Mouse (Mus musculus) stomach, embryonic 16.5 days (tissue): ENCODE measurements around the gene Gucy1b2. TPM values are rescaled to one million over a fixed set of nuclear protein-coding genes. Genes with fewer than 3 reads are reported as not detected.

ENCODE experiments used
- polyA plus RNA-seq: library from polyadenylated mRNA; unstranded; fragments of >200 nt; fragmentation: Nextera tagmentation; extraction: Ambion mirVana; gene quantifications from 2 replicates; pipeline ENCODE4 v1.2.1, GENCODE M21; 2015

The Gucy1b2 gene
- polyA plus RNA-seq, 1 experiment from 2014 or later = 0.21 TPM

Other genes starting within 250 kb of the Gucy1b2 start
- 43.7 and 46.6 TPM in 2 replicates for gene Rnaseh2b, start 163.7 kb downstream of the Gucy1b2 start, polyA plus RNA-seq
- gene Dleu7, start 163.2 kb downstream of the Gucy1b2 start, polyA plus RNA-seq = 0.29 and 0.36 TPM in 2 replicates
- gene Fam124a, start 99.4 kb upstream of the Gucy1b2 start, polyA plus RNA-seq = 3.7 and 4.7 TPM in 2 replicates
- gene Gm4131, start 110.6 kb upstream of the Gucy1b2 start, polyA plus RNA-seq = not detected in 2 replicates
- gene Serpine3, start 207.4 kb upstream of the Gucy1b2 start, polyA plus RNA-seq = not detected in 2 replicates